Mouse (Mus musculus): Measurements from ENCODE around the gene Olfr108. TPM values are rescaled to one million over a fixed set of nuclear protein-coding genes. Genes with fewer than 3 reads are reported as not detected.

Olfr108 gene
- total RNA-seq (2014; fragmentation: Nextera tagmentation) (not detected in 2 replicates), total RNA-seq (2017) (not detected in 2 replicates)

GRCm38 (mm10) chr17:37445180-37445579 lies at the start of gene Olfr108:
TSS of gene Olfr108 (plus strand) at chr17:37445480.
- ATAC-seq (replicated peaks; ENCODE audit: low FRiP score, low TSS enrichment, poor library complexity, severe bottlenecking) = no peak

GRCm38 (mm10) chr17:37398926-37399325 lies 46.4 kb upstream of the Olfr108 start, which contains the start of gene Olfr107:
TSS of gene Olfr107 (plus strand) at chr17:37399226.
- no peak for ATAC-seq (replicated peaks; ENCODE audit: low FRiP score, low TSS enrichment, poor library complexity, severe bottlenecking)

- ATAC-seq (replicated peaks; ENCODE audit: low FRiP score, low TSS enrichment, poor library complexity, severe bottlenecking) = no peak
These were observed 31.9 kb upstream of the Olfr108 start for GRCm38 (mm10) chr17:37413380-37413779.

GRCm38 (mm10) chr17:37458616-37459015 lies 13.3 kb downstream of the Olfr108 start, which contains the start of gene Olfr109:
TSS of gene Olfr109 (plus strand) at chr17:37458916.
- no peak for ATAC-seq (replicated peaks; ENCODE audit: low FRiP score, low TSS enrichment, poor library complexity, severe bottlenecking)

- no peak for ATAC-seq (replicated peaks; ENCODE audit: low FRiP score, low TSS enrichment, poor library complexity, severe bottlenecking)
These were observed 38.2 kb downstream of the Olfr108 start, which contains the start of gene H2-M2 for GRCm38 (mm10) chr17:37483452-37483851. TSS of gene H2-M2 (minus strand) at chr17:37483552.

GRCm38 (mm10) chr17:37491930-37492518 lies 46.7 kb downstream of the Olfr108 start, which contains the start of gene Olfr110:
TSS of gene Olfr110 (plus strand) at chr17:37492468.
- no peak for ATAC-seq (replicated peaks; ENCODE audit: low FRiP score, low TSS enrichment, poor library complexity, severe bottlenecking)

Other genes starting within 250 kb of the Olfr108 start
- gene Olfr94, start 244.5 kb upstream of the Olfr108 start, total RNA-seq (2014; fragmentation: Nextera tagmentation) = not detected in 2 replicates
- not detected in 2 replicates for gene Olfr94, start 244.5 kb upstream of the Olfr108 start, total RNA-seq (2017)
- gene Olfr95, start 232.4 kb upstream of the Olfr108 start, total RNA-seq (2014; fragmentation: Nextera tagmentation) = not detected in 2 replicates
- not detected in 2 replicates for gene Olfr95, start 232.4 kb upstream of the Olfr108 start, total RNA-seq (2017)
- gene Olfr96, start 225.3 kb upstream of the Olfr108 start, total RNA-seq (2014; fragmentation: Nextera tagmentation) = not detected in 2 replicates
- not detected in 2 replicates for gene Olfr96, start 225.3 kb upstream of the Olfr108 start, total RNA-seq (2017)
- not detected in 2 replicates for gene Olfr97, start 208.2 kb upstream of the Olfr108 start, total RNA-seq (2014; fragmentation: Nextera tagmentation)
- not detected in 2 replicates for gene Olfr97, start 208.2 kb upstream of the Olfr108 start, total RNA-seq (2017)
- gene Olfr98, start 181.7 kb upstream of the Olfr108 start, total RNA-seq (2014; fragmentation: Nextera tagmentation) = not detected in 2 replicates
- not detected in 2 replicates for gene Olfr98, start 181.7 kb upstream of the Olfr108 start, total RNA-seq (2017)
- gene H2-M3, start 175.3 kb upstream of the Olfr108 start, total RNA-seq (2014; fragmentation: Nextera tagmentation) = 5.7 and 6.3 TPM in 2 replicates
- gene H2-M3, start 175.3 kb upstream of the Olfr108 start, total RNA-seq (2017) = 3.8 and 9.0 TPM in 2 replicates
- not detected in 2 replicates for gene Olfr99, start 162.0 kb upstream of the Olfr108 start, total RNA-seq (2014; fragmentation: Nextera tagmentation)
- not detected in 2 replicates for gene Olfr99, start 162.0 kb upstream of the Olfr108 start, total RNA-seq (2017)
- not detected in 2 replicates for gene Olfr101, start 141.2 kb upstream of the Olfr108 start, total RNA-seq (2014; fragmentation: Nextera tagmentation)
- not detected in 2 replicates for gene Olfr101, start 141.2 kb upstream of the Olfr108 start, total RNA-seq (2017)
- gene Olfr102, start 128.4 kb upstream of the Olfr108 start, total RNA-seq (2014; fragmentation: Nextera tagmentation) = not detected in 2 replicates
- not detected in 2 replicates for gene Olfr102, start 128.4 kb upstream of the Olfr108 start, total RNA-seq (2017)
- not detected in 2 replicates for gene Olfr103, start 105.8 kb upstream of the Olfr108 start, total RNA-seq (2014; fragmentation: Nextera tagmentation)
- not detected in 2 replicates for gene Olfr103, start 105.8 kb upstream of the Olfr108 start, total RNA-seq (2017)
- not detected in 2 replicates for gene Olfr104-ps, start 85.9 kb upstream of the Olfr108 start, total RNA-seq (2014; fragmentation: Nextera tagmentation)
- gene Olfr104-ps, start 85.9 kb upstream of the Olfr108 start, total RNA-seq (2017) = not detected in 2 replicates
- gene Olfr105-ps, start 66.4 kb upstream of the Olfr108 start, total RNA-seq (2014; fragmentation: Nextera tagmentation) = not detected in 2 replicates
- not detected in 2 replicates for gene Olfr105-ps, start 66.4 kb upstream of the Olfr108 start, total RNA-seq (2017)
- not detected in 2 replicates for gene Olfr106-ps, start 55.1 kb upstream of the Olfr108 start, total RNA-seq (2014; fragmentation: Nextera tagmentation)
- not detected in 2 replicates for gene Olfr106-ps, start 55.1 kb upstream of the Olfr108 start, total RNA-seq (2017)
- not detected in 2 replicates for gene Olfr107, start 46.3 kb upstream of the Olfr108 start, total RNA-seq (2014; fragmentation: Nextera tagmentation)
- gene Olfr107, start 46.3 kb upstream of the Olfr108 start, total RNA-seq (2017) = not detected in 2 replicates
- not detected in 2 replicates for gene Olfr109, start 13.4 kb downstream of the Olfr108 start, total RNA-seq (2014; fragmentation: Nextera tagmentation)
- not detected in 2 replicates for gene Olfr109, start 13.4 kb downstream of the Olfr108 start, total RNA-seq (2017)
- gene H2-M2, start 38.1 kb downstream of the Olfr108 start, total RNA-seq (2014; fragmentation: Nextera tagmentation) = not detected in 2 replicates
- gene H2-M2, start 38.1 kb downstream of the Olfr108 start, total RNA-seq (2017) = not detected in 2 replicates
- gene Olfr110, start 47.0 kb downstream of the Olfr108 start, total RNA-seq (2014; fragmentation: Nextera tagmentation) = not detected in 2 replicates
- not detected in 2 replicates for gene Olfr110, start 47.0 kb downstream of the Olfr108 start, total RNA-seq (2017)
- not detected in 2 replicates for gene Olfr111, start 62.5 kb downstream of the Olfr108 start, total RNA-seq (2014; fragmentation: Nextera tagmentation)
- gene Olfr111, start 62.5 kb downstream of the Olfr108 start, total RNA-seq (2017) = not detected in 2 replicates
- gene Olfr112, start 124.0 kb downstream of the Olfr108 start, total RNA-seq (2014; fragmentation: Nextera tagmentation) = not detected in 2 replicates
- not detected in 2 replicates for gene Olfr112, start 124.0 kb downstream of the Olfr108 start, total RNA-seq (2017)
- not detected in 2 replicates for gene Olfr113, start 132.2 kb downstream of the Olfr108 start, total RNA-seq (2014; fragmentation: Nextera tagmentation)
- gene Olfr113, start 132.2 kb downstream of the Olfr108 start, total RNA-seq (2017) = not detected in 2 replicates
- not detected in 2 replicates for gene Olfr114, start 147.3 kb downstream of the Olfr108 start, total RNA-seq (2014; fragmentation: Nextera tagmentation)
- not detected in 2 replicates for gene Olfr114, start 147.3 kb downstream of the Olfr108 start, total RNA-seq (2017)
- gene Olfr115, start 181.6 kb downstream of the Olfr108 start, total RNA-seq (2014; fragmentation: Nextera tagmentation) = not detected in 2 replicates
- gene Olfr115, start 181.6 kb downstream of the Olfr108 start, total RNA-seq (2017) = not detected in 2 replicates
- not detected in 2 replicates for gene Olfr116, start 181.7 kb downstream of the Olfr108 start, total RNA-seq (2014; fragmentation: Nextera tagmentation)
- gene Olfr116, start 181.7 kb downstream of the Olfr108 start, total RNA-seq (2017) = not detected in 2 replicates
- gene Olfr117, start 218.3 kb downstream of the Olfr108 start, total RNA-seq (2014; fragmentation: Nextera tagmentation) = not detected in 2 replicates
- gene Olfr117, start 218.3 kb downstream of the Olfr108 start, total RNA-seq (2017) = not detected in 2 replicates
- gene Olfr118, start 221.5 kb downstream of the Olfr108 start, total RNA-seq (2014; fragmentation: Nextera tagmentation) = not detected in 2 replicates
- gene Olfr118, start 221.5 kb downstream of the Olfr108 start, total RNA-seq (2017) = not detected in 2 replicates